Mouse (Mus musculus) ovary, postnatal 14 days (tissue): ENCODE measurements around the gene Pagr1b.

Experiments
- DNase-seq: peaks from one replicate; pipeline ENCODE4 v3.0.0; 2022; ENCODE audit warnings: low spot score

Pagr1b gene

GRCm38 (mm10) chr7:127016481-127016485 is at the start of gene Pagr1b:
Gene Pagr1b (minus strand): TSS chr7:127016484.
- DNase-seq: no peak

DNA sequence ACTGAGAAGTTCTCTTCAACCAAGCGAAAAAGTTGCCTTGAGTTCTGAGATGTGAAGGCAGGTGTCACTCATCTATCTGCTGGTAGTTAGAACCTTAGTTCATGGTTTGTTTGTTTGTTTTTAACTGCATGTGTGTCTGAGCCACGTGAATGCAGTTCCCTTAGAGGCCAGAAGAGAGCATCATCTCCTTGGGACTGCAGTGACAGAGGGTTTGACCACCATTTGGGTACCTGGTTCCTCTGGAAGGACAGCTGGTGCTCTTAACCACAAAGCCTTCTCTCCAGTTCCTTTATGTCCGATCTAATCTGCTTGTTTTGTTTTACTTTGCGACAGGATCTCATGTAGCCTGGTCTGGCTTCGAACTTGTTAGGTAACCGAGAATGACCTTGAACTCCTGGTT is 49.3 kb upstream of the Pagr1b start:
- no peak for DNase-seq

DNA sequence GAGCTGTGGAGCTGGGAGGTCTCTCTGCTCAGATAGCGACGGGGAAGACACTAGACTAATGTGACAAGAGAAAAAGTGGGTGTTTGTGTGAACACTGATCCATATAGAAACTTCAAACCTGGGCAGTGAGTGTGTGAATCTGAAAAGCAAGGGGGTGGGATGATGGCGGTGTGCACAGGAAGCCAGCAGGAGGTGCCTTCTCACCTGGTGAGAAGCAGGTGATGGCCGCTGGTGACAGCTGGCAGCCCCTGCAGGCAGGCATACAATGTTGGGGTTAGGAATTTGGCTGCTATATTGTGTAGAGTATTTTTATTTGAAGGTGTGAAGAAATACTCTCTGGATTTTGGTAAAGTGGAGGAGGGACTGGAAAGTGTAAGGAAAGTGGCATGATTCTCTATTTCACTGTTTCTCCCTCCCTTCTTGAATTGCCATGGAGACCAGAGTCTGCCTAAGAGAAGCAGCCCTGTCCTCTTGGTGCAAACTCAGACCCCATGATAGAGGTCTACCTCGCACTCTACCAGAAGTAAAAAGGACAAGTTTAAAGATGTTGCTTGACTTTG is 38.8 kb upstream of the Pagr1b start:
- DNase-seq: no peak

GRCm38 (mm10) chr7:127041851-127042672 is 25.8 kb upstream of the Pagr1b start, which contains the start of gene Kif22:
Gene Kif22 (minus strand): TSS chr7:127042471.
- DNase-seq: peak; percentile 92

GRCm38 (mm10) chr7:127031244-127031643 is 15.0 kb upstream of the Pagr1b start:
- DNase-seq: no peak

DNA sequence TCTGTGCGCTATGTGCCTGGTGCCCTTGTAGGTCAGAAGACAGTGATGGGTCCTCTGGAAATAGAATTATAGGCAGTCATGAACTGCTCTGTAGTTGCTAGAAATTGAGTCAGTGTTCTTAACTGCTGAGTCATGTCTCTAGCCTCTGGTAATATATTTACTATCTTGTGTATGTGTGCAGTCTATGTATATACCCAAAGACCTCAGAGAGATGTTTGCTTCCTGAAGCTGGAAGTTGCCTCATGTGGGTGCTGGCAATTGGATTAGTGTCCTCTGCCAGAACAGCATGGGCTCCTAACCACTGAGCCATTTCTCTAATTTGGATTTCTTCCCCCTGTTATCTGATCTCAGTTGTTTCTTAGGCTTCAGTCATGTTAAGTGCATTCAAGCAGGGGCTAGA is 13.9 kb upstream of the Pagr1b start:
- no peak for DNase-seq

DNA sequence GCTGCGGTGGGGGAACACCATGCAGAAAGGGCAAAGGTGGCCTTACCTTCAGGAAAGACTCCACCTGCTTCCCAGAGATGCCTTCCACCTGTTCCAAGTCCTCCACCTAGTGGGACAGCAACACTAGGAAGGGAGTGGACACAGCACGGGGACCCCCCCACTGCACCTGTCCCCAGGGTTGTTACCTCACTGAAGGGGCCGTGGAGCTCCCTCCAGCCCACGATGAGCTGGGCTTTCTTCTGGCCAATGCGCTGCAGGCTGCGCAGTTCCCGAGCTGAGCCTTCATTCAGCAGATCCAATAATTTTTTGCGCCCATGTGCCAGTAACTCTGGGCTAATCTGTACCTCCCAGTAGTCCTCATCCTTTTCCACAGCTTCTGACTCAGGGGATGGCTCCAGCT is 11.6 kb upstream of the Pagr1b start:
- DNase-seq: no peak

DNA sequence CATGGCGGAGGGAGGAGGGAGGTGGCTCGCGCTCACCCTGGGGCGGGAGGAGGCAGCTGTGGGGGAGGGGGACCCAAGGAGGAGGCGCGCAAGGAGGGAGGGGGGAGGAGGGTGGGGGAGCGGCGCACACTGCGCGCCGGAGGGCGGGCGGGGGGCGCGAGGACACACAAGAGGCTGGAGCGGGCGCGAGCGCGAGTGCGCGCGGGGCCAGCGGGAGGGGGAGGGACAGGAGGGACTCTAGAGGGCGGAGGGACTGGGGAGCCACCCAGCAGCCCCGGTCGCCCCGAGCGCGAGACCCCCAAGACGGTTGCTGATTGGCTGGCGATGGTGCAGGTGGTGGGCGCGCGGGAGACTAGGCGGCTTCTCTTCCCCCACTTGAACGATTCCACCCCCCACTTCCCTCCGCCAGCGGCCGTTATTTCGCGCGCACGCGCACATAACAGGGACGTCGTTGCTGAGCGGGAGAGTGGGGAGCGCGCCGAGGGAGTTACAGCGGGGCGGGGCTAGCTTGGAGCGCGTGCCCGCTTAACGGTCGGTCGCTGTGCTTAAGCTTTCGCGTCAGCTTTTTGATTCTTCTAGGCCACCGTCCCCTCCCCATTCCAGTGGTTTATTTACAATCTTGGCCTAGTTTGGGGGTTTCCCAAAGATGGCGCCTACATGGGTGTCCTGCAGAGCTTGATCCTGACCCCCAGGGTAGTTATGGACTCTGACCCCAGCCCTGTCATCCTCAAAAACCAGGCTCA is 10.9 kb upstream of the Pagr1b start, which contains the start of gene Maz:
Gene Maz, minus strand, starts transcription at position 54 of the 743 bp plus-strand sequence.
- peak; percentile 99 for DNase-seq

DNA sequence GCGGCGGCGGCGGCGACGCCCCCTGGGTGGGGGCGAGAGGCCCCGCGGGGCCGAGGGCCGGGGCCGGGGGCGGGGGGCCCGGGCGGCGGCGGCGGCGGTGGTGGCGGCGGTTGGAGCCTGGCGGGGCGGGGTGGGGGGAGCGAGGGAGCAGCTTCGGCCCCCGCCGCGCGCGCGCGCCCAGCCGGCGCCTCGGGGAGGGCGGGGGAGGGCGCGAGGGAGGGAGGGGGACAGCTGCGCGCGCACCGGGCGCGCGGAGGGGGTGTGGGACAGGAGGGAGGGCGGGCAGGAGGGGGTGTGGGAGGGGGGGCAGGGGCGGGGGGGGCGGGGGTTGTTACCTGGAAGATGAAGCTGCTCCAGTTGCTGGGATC is 10.3 kb upstream of the Pagr1b start:
- peak; percentile 61 for DNase-seq

GRCm38 (mm10) chr7:127026161-127026600 is 9.9 kb upstream of the Pagr1b start:
- no peak for DNase-seq

DNA sequence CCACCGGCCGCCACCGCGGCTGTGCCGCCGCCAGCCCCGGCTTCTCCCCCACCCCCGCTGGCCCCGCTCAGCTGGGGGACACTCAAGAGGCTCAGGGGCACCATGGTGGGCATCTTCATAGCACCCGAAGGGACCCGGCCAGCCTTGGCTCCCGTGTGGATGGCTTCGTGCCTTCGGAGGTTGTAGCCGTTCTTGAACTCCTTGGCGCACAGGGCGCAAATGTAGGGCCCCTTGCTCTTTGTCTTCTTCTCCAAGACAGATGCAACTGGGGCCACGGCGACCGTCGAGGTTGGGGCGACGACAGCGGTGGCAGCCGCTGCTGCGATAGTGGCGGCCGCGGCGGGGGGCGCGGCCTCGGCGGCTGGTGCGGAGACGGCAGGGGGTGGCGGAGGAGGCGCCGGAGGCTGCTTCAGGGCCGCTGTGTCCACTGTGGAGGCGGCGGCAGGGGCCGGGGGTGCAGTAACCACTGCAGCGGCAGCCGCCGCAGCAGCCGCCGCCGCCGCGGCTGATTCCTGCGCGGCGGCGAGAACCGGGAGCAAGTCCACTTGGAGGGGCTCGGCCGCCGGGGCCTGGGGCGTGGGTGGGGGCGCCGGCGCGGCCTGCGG is 9.4 kb upstream of the Pagr1b start:
- DNase-seq: no peak

GRCm38 (mm10) chr7:127024755-127025555 is 8.7 kb upstream of the Pagr1b start:
- DNase-seq: peak; percentile 62

DNA sequence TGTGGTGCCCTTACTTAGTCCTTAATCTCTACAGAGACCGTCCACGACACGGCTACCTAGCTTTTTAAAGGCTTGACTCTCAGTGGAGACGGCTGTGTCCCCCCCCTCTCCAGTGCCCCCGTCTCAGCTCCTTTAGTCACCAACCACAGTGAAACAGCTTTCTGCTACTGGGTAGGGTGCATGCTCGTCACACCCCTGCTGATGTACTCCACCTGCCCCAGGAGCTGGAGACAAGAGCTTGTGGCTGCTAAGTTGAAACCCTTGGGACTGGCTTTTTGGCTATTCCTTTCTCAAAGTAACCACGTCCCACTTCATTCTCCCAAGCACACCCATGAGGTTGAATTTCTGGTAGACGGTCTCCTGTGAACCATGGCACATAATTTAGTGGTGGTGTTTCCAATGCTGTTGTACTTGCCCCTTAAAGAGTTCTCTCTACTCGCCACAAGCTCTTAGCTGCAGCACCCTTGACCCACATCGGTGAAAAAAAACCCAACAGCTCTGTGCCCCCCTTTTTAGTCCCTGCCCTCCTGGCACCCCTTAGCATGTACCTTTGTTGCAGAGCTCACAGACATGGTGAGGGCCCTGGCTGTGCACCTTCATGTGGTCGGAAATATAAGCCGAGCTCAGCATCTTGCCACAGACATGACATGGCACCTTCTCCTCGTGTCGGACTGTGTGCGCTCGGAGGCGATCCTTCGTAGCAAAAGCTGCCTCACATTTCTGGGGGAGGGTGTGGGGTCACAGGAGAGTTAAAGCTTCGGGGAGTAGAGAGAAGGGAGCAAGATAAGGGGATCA is 7.8 kb upstream of the Pagr1b start:
- no peak for DNase-seq

DNA sequence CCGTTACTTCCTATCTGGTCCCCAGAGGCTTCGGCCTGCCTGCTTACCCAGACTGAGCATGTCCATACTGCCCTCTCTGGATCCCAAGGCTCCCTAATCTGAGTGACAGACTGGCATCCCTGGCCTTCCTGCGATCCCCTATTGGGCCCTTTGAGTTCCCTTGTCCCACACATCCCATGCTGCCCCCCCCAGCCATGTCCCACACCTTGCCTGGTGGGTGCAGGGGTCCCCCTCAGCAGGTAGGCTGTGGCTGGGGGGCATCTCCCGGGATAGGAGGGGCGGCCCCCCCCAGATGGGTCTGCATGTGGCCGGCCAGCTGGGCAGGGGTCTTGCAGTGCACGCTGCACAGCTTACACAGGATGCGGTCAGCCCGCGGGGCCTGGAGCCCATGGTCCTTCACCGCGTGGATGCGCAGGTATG is 7.0 kb upstream of the Pagr1b start:
- no peak for DNase-seq

GRCm38 (mm10) chr7:127022528-127023271 is 6.4 kb upstream of the Pagr1b start:
- no peak for DNase-seq

- DNase-seq: no peak
These were observed 5.6 kb upstream of the Pagr1b start for GRCm38 (mm10) chr7:127021563-127022527.

DNA sequence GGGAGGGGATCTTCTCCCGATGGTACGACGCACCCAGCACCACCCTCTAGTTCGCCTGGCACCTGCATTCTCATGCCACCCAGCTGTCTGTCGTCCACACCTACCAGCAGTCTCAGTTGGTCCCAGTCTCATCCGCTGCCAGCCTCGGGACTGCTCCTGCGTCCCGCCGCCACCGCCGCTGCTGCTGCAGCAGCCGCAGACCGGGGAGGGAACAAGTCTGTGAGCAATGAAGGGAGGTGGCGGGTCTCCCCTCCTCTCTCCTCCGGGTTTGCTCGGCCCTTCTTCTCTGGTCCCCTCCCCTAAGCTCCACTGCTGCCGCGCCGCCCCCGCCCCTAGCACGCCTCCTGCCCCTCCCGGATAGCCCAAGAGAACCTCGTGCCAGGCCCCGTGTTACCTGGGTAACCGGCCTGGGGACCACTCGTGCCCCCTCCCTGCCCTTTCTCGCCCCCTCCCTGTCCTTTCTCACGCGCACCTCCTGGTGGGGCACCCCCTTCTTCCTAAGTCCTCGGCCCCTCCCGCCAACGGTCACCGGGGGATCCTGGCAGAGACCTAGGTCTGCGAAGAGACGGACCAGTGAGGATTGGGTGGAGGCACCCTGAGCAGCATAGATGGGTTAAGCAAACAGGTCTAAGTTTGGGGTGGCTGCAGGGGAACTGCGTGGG is 4.7 kb upstream of the Pagr1b start, which contains the start of the genes Gm42742 and Prrt2:
Gene Gm42742, minus strand, starts transcription at position 197 of the 662 bp plus-strand sequence.
Gene Prrt2, minus strand, starts transcription at position 311 of the 662 bp plus-strand sequence.
- DNase-seq: peak; percentile 55

GRCm38 (mm10) chr7:127020491-127020890 is 4.2 kb upstream of the Pagr1b start:
- DNase-seq: no peak

GRCm38 (mm10) chr7:127020031-127020430 is 3.7 kb upstream of the Pagr1b start:
- DNase-seq: no peak
